Mouse (Mus musculus): ENCODE measurements around the gene Ceacam1.
"Not testable (repeated sequence)": the region's sequence is repeated elsewhere in the genome, so short reads cannot be mapped to it uniquely, and the experiment has no call there.

Gene Ceacam1

GRCm38 (mm10) chr7:25439124-25439822 lies 38.1 kb downstream of the Ceacam1 start:
- no peak for DNase-seq

DNA sequence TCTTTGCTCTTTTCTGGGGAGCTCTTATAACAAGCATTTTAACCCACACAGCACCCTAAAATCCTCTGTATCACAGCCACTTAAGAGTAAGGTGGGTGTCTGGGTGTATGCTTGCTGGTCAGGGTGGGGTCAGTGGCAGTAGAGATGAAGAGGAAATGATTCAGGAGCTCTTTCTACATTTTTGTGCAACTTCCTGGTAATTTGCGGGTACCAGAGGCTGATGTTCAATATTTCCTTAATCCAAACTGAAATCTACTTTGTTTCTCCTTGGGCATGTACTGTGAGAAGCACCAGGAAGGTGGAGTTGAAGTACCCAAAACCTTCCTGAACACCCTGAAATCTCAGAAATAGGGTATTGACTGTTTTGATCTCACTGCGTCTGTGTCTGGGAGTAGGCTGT lies 40.7 kb downstream of the Ceacam1 start:
- DNase-seq: no peak

GRCm38 (mm10) chr7:25436226-25436625 lies 41.2 kb downstream of the Ceacam1 start:
- DNase-seq: no peak

- no peak for DNase-seq
These were observed 41.9 kb downstream of the Ceacam1 start for GRCm38 (mm10) chr7:25435546-25435851.

GRCm38 (mm10) chr7:25434654-25435545 lies 42.5 kb downstream of the Ceacam1 start:
- DNase-seq: no peak

DNA sequence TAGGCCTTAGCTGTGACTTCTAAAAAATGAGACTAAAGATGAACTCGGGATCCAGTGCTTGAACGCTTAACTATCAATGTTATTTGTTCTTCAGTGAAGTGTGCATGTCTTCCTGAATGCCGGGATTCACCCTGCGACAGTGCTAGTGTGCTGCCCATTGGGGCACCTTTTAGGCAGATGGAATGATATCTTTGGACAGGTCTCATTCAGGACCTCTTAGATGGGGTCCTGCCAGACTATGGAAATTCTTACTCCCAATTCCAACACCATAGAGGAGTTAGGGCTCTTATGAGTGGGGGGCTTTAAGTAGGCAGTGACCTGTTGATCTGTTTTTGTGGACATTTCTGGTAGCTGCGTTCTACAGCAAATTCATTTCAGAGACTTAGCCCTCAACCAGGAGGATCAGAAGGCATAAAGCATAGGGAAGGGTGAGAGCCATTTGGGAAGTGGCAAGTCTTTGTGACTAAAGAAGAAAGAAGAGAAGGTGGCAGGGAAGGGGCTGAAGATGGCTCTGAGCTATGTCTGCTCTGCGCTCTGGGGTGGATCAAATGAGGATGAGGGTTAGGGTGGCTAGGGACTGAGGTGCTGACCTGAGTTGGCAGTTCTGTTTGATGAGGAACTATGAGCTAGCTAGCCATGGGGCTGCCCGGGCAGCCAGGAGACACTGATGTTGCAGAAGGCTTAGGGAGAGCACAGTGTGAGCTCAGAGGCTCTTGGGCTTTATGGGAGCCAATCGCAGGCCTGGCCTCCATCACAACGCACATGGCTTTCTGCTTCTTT lies 43.4 kb downstream of the Ceacam1 start:
- no peak for DNase-seq

- DNase-seq: no peak
These were observed 44.3 kb downstream of the Ceacam1 start for GRCm38 (mm10) chr7:25433007-25433541.

- no peak for DNase-seq
These were observed 45.0 kb downstream of the Ceacam1 start for GRCm38 (mm10) chr7:25432381-25432780.

GRCm38 (mm10) chr7:25429886-25430784 lies 47.3 kb downstream of the Ceacam1 start:
- no peak for DNase-seq

GRCm38 (mm10) chr7:25428321-25428720 lies 49.1 kb downstream of the Ceacam1 start:
- DNase-seq: no peak

DNA sequence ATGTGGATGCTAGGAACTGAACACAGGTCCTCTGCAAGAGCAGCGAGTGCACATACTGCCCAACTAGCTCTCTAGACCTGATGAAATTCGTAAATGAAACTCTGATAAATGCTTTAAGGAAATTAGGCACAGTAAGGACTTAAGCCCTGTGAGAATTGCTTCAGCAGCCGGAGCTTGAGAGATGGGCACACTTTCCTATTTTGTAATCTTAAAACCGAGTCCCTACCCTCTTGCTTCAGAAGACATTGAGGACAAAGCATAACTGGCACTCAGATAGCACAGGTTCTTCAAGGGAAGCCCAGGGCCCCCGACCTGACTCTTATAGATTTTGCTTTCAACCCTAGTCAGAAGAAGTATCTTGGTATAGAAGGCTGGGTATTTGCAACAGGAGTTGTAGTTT lies 50.3 kb downstream of the Ceacam1 start:
- no peak for DNase-seq

DNA sequence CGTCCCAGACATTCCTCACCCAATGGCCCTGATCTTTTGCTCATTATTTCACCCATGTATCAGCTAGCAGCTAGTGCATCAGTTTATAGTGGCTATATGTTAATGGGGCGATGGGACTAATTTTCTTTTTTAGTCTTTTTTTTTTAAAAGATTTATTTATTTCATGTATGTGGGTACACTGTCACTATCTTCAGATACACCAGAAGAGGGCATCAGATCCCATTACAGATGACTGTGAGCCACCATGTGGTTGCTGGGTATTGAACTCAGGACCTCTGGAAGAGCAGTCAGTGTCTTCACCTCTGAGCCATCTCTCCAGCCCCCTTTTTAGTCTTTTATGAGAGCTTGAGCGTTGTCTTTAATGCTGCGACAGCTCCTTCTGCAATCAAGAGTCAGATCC lies 51.0 kb downstream of the Ceacam1 start:
- not testable (repeated sequence) for DNase-seq

DNA sequence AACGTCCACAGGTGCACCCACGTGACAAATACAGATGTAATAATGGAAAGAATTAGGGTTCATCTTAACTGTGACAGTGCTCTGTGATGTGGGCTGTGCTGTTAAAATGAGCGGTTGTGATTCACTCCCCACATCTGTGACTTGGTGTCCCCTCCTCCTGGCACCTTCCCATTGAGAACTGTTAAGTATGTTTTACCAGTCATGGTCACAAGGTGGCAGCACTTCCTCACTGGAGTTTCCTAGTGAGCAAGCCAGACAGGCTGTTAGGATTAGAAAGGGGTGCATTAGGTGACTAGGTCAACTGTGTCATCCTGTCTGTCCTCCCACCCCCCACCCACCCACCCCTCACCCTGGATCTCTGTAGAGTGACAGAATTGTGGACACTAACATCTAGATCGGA lies 53.0 kb downstream of the Ceacam1 start:
- DNase-seq: peak; percentile 82

DNA sequence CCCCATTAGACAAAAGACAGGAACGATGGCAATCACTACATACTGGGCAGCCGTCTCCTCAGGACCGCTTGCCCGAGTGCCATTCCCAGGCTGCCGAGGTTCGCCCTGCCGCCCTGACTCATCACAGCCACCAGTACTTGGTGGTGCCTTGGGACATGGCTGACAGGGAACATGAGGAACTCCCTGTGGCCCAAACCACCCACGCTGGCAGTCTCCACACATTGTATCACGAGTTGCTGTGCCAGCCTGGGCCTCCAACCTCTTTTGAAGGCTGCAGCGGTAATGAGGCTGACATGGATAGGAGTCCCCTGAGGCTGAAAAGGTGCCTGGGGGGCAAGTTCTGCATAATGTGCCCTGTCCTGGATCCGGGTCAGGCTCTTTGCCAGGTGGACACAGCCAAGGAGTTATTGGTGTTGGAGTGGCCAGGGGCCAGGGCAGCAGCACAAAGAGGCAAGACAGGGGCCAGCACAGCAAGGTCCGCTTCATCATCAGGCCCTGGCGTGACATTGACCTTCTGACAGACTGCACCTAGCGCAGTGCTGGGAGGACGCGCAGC lies 55.0 kb downstream of the Ceacam1 start:
- DNase-seq: no peak

- no peak for DNase-seq
These were observed 57.5 kb downstream of the Ceacam1 start for GRCm38 (mm10) chr7:25419943-25420342.

DNA sequence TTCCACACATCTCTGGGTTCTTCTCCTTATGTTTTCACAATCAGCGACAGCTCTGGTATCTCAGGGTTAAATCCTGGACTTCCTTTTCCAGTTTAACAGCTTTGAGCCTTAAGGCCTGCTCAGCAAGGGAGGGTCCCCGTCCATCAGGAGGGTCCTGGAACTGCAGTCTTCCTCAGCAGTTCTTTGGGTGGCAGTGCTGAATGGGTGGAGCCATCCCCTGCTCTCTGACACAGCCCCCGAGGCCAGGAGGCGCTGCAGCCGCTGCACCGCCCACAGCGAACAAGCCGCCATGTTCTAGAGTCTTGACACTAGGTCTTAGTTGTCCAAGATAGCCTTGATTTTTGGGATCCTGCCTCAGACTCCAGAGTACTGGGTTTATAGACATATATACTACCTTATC lies 57.9 kb downstream of the Ceacam1 start:
- no peak for DNase-seq

DNA sequence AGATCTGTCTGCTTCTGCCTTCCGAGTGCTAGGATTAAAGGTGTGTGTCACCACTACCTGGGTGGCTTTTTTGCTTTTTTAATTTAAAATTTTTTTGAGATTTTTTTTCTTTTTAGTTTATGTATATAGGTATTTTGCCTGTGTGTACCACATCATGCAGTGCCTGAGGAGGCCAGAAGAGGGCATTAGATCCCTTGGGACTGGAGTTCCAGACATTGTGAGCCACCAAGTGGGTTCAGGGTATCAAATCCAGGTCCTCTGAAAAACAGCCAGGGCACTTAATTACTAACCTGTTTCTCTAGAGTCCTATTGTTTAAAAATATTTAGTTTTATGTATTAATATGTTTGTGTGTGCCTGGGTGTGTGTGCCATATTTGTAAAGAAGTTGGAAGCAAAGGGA lies 59.8 kb downstream of the Ceacam1 start:
- no peak for DNase-seq

GRCm38 (mm10) chr7:25412833-25413441 lies 64.5 kb downstream of the Ceacam1 start, which contains the start of gene Cxcl17:
Gene Cxcl17, minus strand, starts transcription at chr7:25412886.
- DNase-seq: no peak

DNA sequence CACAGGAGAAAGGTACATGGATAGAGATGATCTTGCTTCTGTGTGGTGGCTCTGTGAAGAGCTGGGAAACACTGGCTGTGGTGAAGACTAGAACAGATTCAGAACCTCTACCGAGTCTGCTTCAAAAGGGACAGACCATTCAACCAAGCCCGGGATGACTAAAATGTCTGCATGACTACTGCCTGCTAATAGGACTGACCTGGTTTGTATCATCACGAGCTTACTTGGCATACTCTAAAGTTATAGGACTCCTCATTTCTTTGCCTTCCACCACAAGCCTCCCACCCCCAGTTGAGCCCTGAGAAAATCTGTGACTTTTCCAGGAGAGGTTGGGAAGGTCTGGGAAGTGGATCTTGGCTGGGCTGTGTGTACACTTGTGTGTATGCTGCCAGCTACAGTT lies 65.5 kb downstream of the Ceacam1 start:
- no peak for DNase-seq
